Mouse (Mus musculus) C3H10T1/2 (cell line): Measurements from ENCODE around the gene Olfr312. TPM values are rescaled to one million over a fixed set of nuclear protein-coding genes. Genes with fewer than 3 reads are reported as not detected.

Experiments used
- polyA plus RNA-seq, 2 experiments: library from polyadenylated mRNA; unstranded; fragments of >200 nt; fragmentation: generic; extraction: Trizol; gene quantifications; one replicate each; pipeline ENCODE4 v1.2.1; 2012; ENCODE audit warnings: missing spikeins in 2 of 2

The Olfr312 gene
- not detected for polyA plus RNA-seq

GRCm38 (mm10) chr11:58828937-58829336, at the start of gene Olfr312:
Gene Olfr312 (plus strand): TSS chr11:58829237.

GRCm38 (mm10) chr11:58782480-58783089, 46.5 kb upstream of the Olfr312 start, which contains the start of gene Olfr314:
Gene Olfr314 (plus strand): TSS chr11:58782952.

GRCm38 (mm10) chr11:58801558-58802228, 27.3 kb upstream of the Olfr312 start, which contains the start of gene Fam183b:
Gene Fam183b (minus strand): TSS chr11:58801960.

GRCm38 (mm10) chr11:58814700-58815099, 14.3 kb upstream of the Olfr312 start, which contains the start of gene Olfr313:
Gene Olfr313 (plus strand): TSS chr11:58815000.

GRCm38 (mm10) chr11:58838951-58839350, 9.9 kb downstream of the Olfr312 start, which contains the start of gene Olfr311:
Gene Olfr311 (plus strand): TSS chr11:58839251.

GRCm38 (mm10) chr11:58846919-58847461, 18.0 kb downstream of the Olfr312 start, which contains the start of gene Gm12258:
Gene Gm12258 (plus strand): TSS chr11:58847158.

GRCm38 (mm10) chr11:58867039-58867953, 38.3 kb downstream of the Olfr312 start, which contains the start of gene 2810021J22Rik:
Gene 2810021J22Rik (plus strand): TSS chr11:58867216.

Other genes with a start within 250 kb of the Olfr312 start
- gene Olfr324, start 234.1 kb upstream of the Olfr312 start, polyA plus RNA-seq, result not detected
- gene 2210407C18Rik, start 213.2 kb upstream of the Olfr312 start, polyA plus RNA-seq, result not detected
- not detected for gene Olfr323, start 198.7 kb upstream of the Olfr312 start, polyA plus RNA-seq
- not detected for gene Trim58, start 188.8 kb upstream of the Olfr312 start, polyA plus RNA-seq
- not detected for gene Olfr322, start 170.5 kb upstream of the Olfr312 start, polyA plus RNA-seq
- gene Olfr320, start 148.1 kb upstream of the Olfr312 start, polyA plus RNA-seq, result not detected
- gene Olfr319, start 130.1 kb upstream of the Olfr312 start, polyA plus RNA-seq, result not detected
- not detected for gene Olfr318, start 105.2 kb upstream of the Olfr312 start, polyA plus RNA-seq
- gene Olfr317, start 90.0 kb upstream of the Olfr312 start, polyA plus RNA-seq, result not detected
- not detected for gene Olfr316, start 76.5 kb upstream of the Olfr312 start, polyA plus RNA-seq
- gene Olfr315, start 56.0 kb upstream of the Olfr312 start, polyA plus RNA-seq, result not detected
- not detected for gene Olfr314, start 46.3 kb upstream of the Olfr312 start, polyA plus RNA-seq
- not detected for gene Fam183b, start 27.3 kb upstream of the Olfr312 start, polyA plus RNA-seq
- gene Olfr313, start 14.2 kb upstream of the Olfr312 start, polyA plus RNA-seq, result not detected
- not detected for gene Olfr311, start 10.0 kb downstream of the Olfr312 start, polyA plus RNA-seq
- gene Gm12258, start 17.9 kb downstream of the Olfr312 start, polyA plus RNA-seq, result 1 to 10 TPM in 1 of 2 experiments, under 1 TPM in 1; 0.11 to 2.9 TPM
- 1 to 10 TPM in 1 of 2 experiments, under 1 TPM in 1; 0.29 to 1.5 TPM for gene 2810021J22Rik, start 38.0 kb downstream of the Olfr312 start, polyA plus RNA-seq
- 1 to 10 TPM in 1 of 2 experiments, under 1 TPM in 1; 0.09 to 1.9 TPM for gene Zfp39, start 75.0 kb downstream of the Olfr312 start, polyA plus RNA-seq
- not detected for gene Btnl10, start 88.7 kb downstream of the Olfr312 start, polyA plus RNA-seq
- 100 to 1,000 TPM; 296 to 362 TPM for gene Rnf187, start 109.7 kb downstream of the Olfr312 start, polyA plus RNA-seq
- under 1 TPM; 0.05 to 0.38 TPM for gene Hist3h2ba, start 119.7 kb downstream of the Olfr312 start, polyA plus RNA-seq
- 10 to 100 TPM in 1 of 2 experiments, 1 to 10 TPM in 1; 3.7 to 31.0 TPM for gene Hist3h2a, start 125.4 kb downstream of the Olfr312 start, polyA plus RNA-seq
- gene Trim17, start 125.4 kb downstream of the Olfr312 start, polyA plus RNA-seq, result under 1 TPM; 0.05 to 0.61 TPM
- 10 to 100 TPM in 1 of 2 experiments, 1 to 10 TPM in 1; 6.5 to 24.8 TPM for gene Trim11, start 148.9 kb downstream of the Olfr312 start, polyA plus RNA-seq